Mouse (Mus musculus): ENCODE results near the gene Aoc3. TPM values are rescaled to one million over a fixed set of nuclear protein-coding genes. Genes with fewer than 3 reads are reported as not detected.
"Not testable (repeated sequence)": the region's sequence is repeated elsewhere in the genome, so short reads cannot be mapped to it uniquely, and the experiment has no call there.

Gene Aoc3
- total RNA-seq, 2 experiments from 2014 or later = 0.76 to 0.79 TPM

- intact Hi-C loops (cut with DNase I) = no loop called here
- no peak for DNase-seq (ENCODE audit: low spot score in 2 of 2)
These were observed 30.3 kb downstream of the Aoc3 start for GRCm38 (mm10) chr11:101360651-101361113.

DNA sequence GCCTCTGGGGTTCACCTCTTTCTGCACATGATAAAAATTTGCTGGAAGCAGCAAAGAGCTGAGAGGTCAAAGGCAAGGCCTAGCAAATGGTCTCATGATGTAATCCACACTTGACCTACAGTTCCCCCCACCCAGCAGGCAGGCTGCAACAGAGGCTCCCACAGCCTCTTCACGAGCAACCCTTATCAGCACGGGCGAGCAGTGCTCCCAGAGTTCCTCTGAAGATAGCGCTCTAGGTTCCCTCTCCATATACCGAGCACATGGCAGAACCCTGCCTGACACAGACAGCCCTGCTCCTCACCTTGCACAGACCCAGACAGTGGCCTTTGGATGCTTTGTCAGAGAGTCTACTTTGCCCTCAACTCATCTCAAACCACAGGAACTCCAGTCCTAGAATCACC is 34.1 kb downstream of the Aoc3 start:
- DNase-seq (ENCODE audit: low spot score in 2 of 2) = no peak
- intact Hi-C loops (cut with DNase I) = no loop called here

DNA sequence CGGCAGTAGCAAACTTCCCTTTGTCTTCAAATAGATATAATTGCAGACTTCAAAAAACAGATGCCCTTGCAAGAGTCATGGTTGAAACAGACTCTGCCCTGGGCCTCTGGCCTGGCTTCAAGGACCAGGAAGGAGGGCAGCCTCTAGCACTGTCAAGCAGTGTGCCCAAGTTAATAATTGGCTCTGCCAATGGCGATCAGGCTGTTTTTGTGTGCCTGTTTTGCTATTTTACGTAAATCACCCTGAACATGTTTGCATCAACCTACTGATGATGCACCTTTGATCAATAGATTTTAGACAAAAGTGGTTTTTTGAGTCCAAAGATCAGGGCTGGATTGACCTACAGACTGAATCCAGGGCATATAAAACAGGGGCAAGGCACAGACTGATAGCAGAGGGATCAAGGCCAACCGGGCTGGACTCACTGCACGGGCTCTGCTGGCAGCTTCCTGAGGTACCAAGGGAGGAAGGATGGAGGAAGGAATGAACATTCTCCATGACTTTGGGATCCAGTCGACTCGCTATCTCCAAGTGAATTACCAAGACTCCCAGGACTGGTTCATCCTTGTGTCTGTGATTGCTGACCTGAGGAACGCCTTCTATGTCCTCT is 37.0 kb downstream of the Aoc3 start, which contains the start of gene G6pc:
G6pc (plus strand) TSS at position 236 of the 610 bp plus-strand sequence.
- intact Hi-C loops (cut with DNase I) = no loop called here
- no peak for DNase-seq (ENCODE audit: low spot score in 2 of 2)

GRCm38 (mm10) chr11:101370141-101370540 is 39.7 kb downstream of the Aoc3 start:
- DNase-seq (ENCODE audit: low spot score in 2 of 2) = no peak
- intact Hi-C loops (cut with DNase I) = no loop called here

DNA sequence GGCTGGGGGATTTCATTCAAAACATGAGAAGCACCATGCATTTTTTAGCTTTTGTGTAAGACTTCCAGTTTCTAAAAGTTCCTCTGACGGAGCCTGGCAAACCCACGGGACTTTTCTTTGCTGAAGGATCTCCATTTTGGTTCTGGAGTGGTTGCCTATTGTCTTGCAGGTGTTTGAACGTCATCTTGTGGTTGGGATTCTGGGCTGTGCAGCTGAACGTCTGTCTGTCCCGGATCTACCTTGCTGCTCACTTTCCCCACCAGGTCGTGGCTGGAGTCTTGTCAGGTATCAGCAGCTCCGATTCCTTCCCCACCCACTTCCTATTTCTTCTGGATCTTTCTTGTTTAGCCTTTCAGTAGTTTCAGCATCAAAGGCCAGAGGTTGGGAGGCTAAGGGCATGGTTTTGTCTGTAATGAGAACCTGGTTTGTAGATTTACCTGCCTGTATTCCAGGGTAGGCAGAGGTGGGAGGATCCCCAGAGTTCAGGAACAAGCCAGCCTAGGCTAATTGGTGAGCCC is 44.1 kb downstream of the Aoc3 start:
- intact Hi-C loops (cut with DNase I) = no loop called here
- no peak for DNase-seq (ENCODE audit: low spot score in 2 of 2)

DNA sequence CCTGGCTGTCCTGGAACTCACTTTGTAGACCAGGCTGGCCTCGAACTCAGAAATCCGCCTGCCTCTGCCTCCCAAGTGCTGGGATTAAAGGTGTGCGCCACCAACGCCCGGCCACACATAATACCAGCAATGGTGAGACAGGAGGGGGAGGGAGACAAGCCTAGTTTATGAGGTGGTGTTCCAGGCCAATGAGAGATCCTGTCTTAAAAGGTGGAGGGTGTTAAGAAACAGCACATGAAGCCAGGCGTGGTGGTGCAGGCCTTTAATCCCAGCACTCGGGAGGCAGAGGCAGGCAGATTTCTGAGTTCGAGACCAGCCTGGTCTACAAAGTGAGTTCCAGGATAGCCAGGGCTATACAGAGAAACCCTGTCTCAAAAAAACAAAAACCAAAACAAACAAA is 47.8 kb downstream of the Aoc3 start:
- intact Hi-C loops (cut with DNase I); DNase-seq (ENCODE audit: low spot score in 2 of 2): not testable (repeated sequence)

- DNase-seq (ENCODE audit: low spot score in 2 of 2) = no peak
- intact Hi-C loops (cut with DNase I) = no loop called here
These were observed 48.5 kb downstream of the Aoc3 start for GRCm38 (mm10) chr11:101378926-101379325.

DNA sequence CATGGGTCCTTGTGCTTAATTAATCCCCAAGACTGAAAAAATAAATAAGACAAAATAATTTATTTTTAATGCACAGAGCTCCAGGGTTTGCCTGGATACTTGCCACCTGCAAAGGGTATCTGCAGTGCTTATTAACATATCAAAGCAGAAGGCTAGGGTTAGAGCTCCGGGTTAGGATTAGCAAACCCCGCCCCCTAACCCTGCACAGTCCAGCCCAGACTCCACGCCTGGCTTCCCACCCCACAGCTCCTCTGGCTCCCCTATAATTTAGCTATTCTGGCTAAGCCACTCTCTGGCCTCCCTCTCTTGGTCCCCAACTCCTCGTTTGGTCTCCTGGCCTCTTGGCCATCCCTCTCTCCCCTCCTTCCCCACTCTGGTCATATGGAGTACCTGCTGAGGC is 51.4 kb downstream of the Aoc3 start:
- intact Hi-C loops (cut with DNase I) = no loop called here
- DNase-seq (ENCODE audit: low spot score in 2 of 2) = no peak

Small RNAs within 50 kb of the gene (microRNA-seq; reads per million reads assigned to microRNA genes)
- not detected for gene Gm25593

Other genes starting within 250 kb of the Aoc3 start
- 10 to 100 TPM; 22.7 to 26.3 TPM for gene Coasy, start 248.0 kb upstream of the Aoc3 start, total RNA-seq (2021)
- gene Mlx, start 243.3 kb upstream of the Aoc3 start, total RNA-seq (2021) = 10 to 100 TPM; 38.9 to 41.8 TPM
- 1 to 10 TPM; 2.1 to 3.1 TPM for gene Psmc3ip, start 235.2 kb upstream of the Aoc3 start, total RNA-seq (2021)
- 10 to 100 TPM; 53.8 to 58.0 TPM for gene Retreg3, start 210.7 kb upstream of the Aoc3 start, total RNA-seq (2021)
- 10 to 100 TPM; 45.7 to 49.2 TPM for gene Tubg1, start 210.7 kb upstream of the Aoc3 start, total RNA-seq (2021)
- gene Tubg2, start 174.7 kb upstream of the Aoc3 start, total RNA-seq (2021) = 10 to 100 TPM; 49.7 to 62.4 TPM
- 100 to 1,000 TPM; 167 to 172 TPM for gene Cntnap1, start 160.1 kb upstream of the Aoc3 start, total RNA-seq (2021)
- gene Plekhh3, start 159.3 kb upstream of the Aoc3 start, total RNA-seq (2021) = 10 to 100 TPM; 12.3 TPM
- gene Ccr10, start 155.2 kb upstream of the Aoc3 start, total RNA-seq (2021) = under 1 TPM in 1 of 2 experiments, not detected in 1; 0.37 TPM
- 10 to 100 TPM; 47.8 to 52.1 TPM for gene Ezh1, start 104.1 kb upstream of the Aoc3 start, total RNA-seq (2021)
- gene Ramp2, start 84.6 kb upstream of the Aoc3 start, total RNA-seq (2021) = 10 to 100 TPM; 33.2 to 39.4 TPM
- gene Vps25, start 76.9 kb upstream of the Aoc3 start, total RNA-seq (2021) = 10 to 100 TPM; 62.0 to 63.0 TPM
- 1 to 10 TPM; 4.3 to 8.4 TPM for gene Wnk4, start 70.0 kb upstream of the Aoc3 start, total RNA-seq (2021)
- gene Cntd1, start 51.6 kb upstream of the Aoc3 start, total RNA-seq (2021) = under 1 TPM; 0.42 to 0.84 TPM
- 100 to 1,000 TPM in 1 of 2 experiments, 10 to 100 TPM in 1; 97.7 to 112 TPM for gene Coa3, start 51.5 kb upstream of the Aoc3 start, total RNA-seq (2021)
- 100 to 1,000 TPM; 206 to 237 TPM for gene Becn1, start 28.3 kb upstream of the Aoc3 start, total RNA-seq (2021)
- 100 to 1,000 TPM; 114 to 133 TPM for gene Psme3, start 14.4 kb upstream of the Aoc3 start, total RNA-seq (2021)
- gene Aoc2, start 5.5 kb upstream of the Aoc3 start, total RNA-seq (2021) = 1 to 10 TPM; 4.4 to 7.2 TPM
- gene G6pc, start 37.0 kb downstream of the Aoc3 start, total RNA-seq (2021) = not detected
- gene Aarsd1, start 87.0 kb downstream of the Aoc3 start, total RNA-seq (2021) = 10 to 100 TPM; 42.1 to 45.6 TPM
- gene Gm27029, start 94.2 kb downstream of the Aoc3 start, total RNA-seq (2021) = 1 to 10 TPM; 5.5 to 7.6 TPM
- 10 to 100 TPM; 32.7 to 40.6 TPM for gene Rundc1, start 94.5 kb downstream of the Aoc3 start, total RNA-seq (2021)
- 1 to 10 TPM; 3.3 to 4.7 TPM for gene Ptges3l, start 94.7 kb downstream of the Aoc3 start, total RNA-seq (2021)
- gene Rpl27, start 111.7 kb downstream of the Aoc3 start, total RNA-seq (2021) = 10 to 100 TPM; 32.6 to 46.9 TPM
- gene Ifi35, start 117.8 kb downstream of the Aoc3 start, total RNA-seq (2021) = 1 to 10 TPM; 3.2 to 3.4 TPM
- 100 to 1,000 TPM; 139 to 164 TPM for gene Rnd2, start 134.4 kb downstream of the Aoc3 start, total RNA-seq (2021)
- gene Vat1, start 135.6 kb downstream of the Aoc3 start, total RNA-seq (2021) = 10 to 100 TPM; 33.9 to 36.1 TPM
- 1 to 10 TPM in 1 of 2 experiments, under 1 TPM in 1; 0.96 to 1.0 TPM for gene Brca1, start 221.3 kb downstream of the Aoc3 start, total RNA-seq (2021)
- gene Nbr1, start 221.5 kb downstream of the Aoc3 start, total RNA-seq (2021) = 100 to 1,000 TPM; 131 to 145 TPM